Mouse (Mus musculus) thymus, adult 18-20 months (tissue): ENCODE data around the gene Dtx3.
A peak's percentile ranks its signal among the peaks of the same experiment; 100 is the strongest.
"Not testable (repeated sequence)": the region's sequence is repeated elsewhere in the genome, so short reads cannot be mapped to it uniquely, and the experiment has no call there.

Experiments used
- DNase-seq, 2 experiments: peaks; one replicate each; pipeline ENCODE4 v3.0.0; 2022; ENCODE audit warnings: mixed read lengths in 2 of 2

The Dtx3 gene

GRCm38 (mm10) chr10:127164631-127165353, 30.7 kb downstream of the Dtx3 start, which contains the start of gene B4galnt1:
B4galnt1 (plus strand) TSS chr10:127165225.
- DNase-seq, result peak; percentile 71 to 81

- no peak for DNase-seq
These were observed 31.3 kb downstream of the Dtx3 start for GRCm38 (mm10) chr10:127164190-127164589.

- peak in 1 of 2 experiments; percentile 75 for DNase-seq
These were observed 32.7 kb downstream of the Dtx3 start for GRCm38 (mm10) chr10:127162771-127163261.

GRCm38 (mm10) chr10:127160728-127161127, 34.8 kb downstream of the Dtx3 start:
- DNase-seq, result no peak

- DNase-seq, result no peak
These were observed 35.4 kb downstream of the Dtx3 start for GRCm38 (mm10) chr10:127160081-127160480.

- no peak for DNase-seq
These were observed 37.1 kb downstream of the Dtx3 start for GRCm38 (mm10) chr10:127158471-127158870.

- no peak for DNase-seq
These were observed 39.0 kb downstream of the Dtx3 start for GRCm38 (mm10) chr10:127156511-127156910.

- no peak for DNase-seq
These were observed 39.4 kb downstream of the Dtx3 start for GRCm38 (mm10) chr10:127156089-127156488.

GRCm38 (mm10) chr10:127154652-127155051, 40.9 kb downstream of the Dtx3 start:
- no peak for DNase-seq

- DNase-seq, result no peak
These were observed 41.3 kb downstream of the Dtx3 start for GRCm38 (mm10) chr10:127154241-127154640.

- DNase-seq, result no peak
These were observed 42.2 kb downstream of the Dtx3 start for GRCm38 (mm10) chr10:127153323-127153722.

- DNase-seq, result not testable (repeated sequence)
These were observed 43.0 kb downstream of the Dtx3 start for GRCm38 (mm10) chr10:127152556-127152955.

GRCm38 (mm10) chr10:127151233-127151632, 44.3 kb downstream of the Dtx3 start:
- not testable (repeated sequence) for DNase-seq

GRCm38 (mm10) chr10:127150471-127150872, 45.1 kb downstream of the Dtx3 start:
- no peak for DNase-seq

GRCm38 (mm10) chr10:127147135-127147534, 48.4 kb downstream of the Dtx3 start:
- no peak for DNase-seq

GRCm38 (mm10) chr10:127145303-127145702, 50.2 kb downstream of the Dtx3 start:
- DNase-seq, result no peak

GRCm38 (mm10) chr10:127144536-127144935, 51.0 kb downstream of the Dtx3 start:
- no peak for DNase-seq

GRCm38 (mm10) chr10:127143228-127143627, 52.3 kb downstream of the Dtx3 start:
- no peak for DNase-seq

- DNase-seq, result peak in 1 of 2 experiments; percentile 66
These were observed 54.0 kb downstream of the Dtx3 start for GRCm38 (mm10) chr10:127141500-127141899.

- no peak for DNase-seq
These were observed 54.6 kb downstream of the Dtx3 start for GRCm38 (mm10) chr10:127140971-127141370.
